Mouse (Mus musculus): ENCODE data around the gene Try4.
"Not testable (repeated sequence)": the region's sequence is repeated elsewhere in the genome, so short reads cannot be mapped to it uniquely, and the experiment has no call there.

The Try4 gene

DNA sequence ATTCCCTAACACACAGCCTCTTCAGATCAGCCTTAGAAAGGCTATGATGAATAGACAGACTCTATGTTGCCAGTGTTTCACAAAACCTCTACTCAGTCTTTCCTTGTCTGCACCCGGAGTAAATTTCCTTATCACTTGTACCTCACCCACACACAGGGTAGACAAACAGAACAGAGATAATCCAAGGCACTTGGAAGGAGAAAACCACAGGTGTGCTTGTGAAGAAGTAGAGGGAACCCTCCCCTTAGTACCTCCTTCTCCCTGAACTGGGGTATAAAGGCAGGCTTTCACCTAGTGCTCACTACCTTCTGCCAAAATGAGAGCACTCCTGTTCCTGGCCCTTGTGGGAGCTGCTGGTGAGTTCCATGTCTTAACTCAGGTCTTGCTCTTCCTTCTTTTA is at the start of gene Try4:
TSS of gene Try4 (plus strand) at position 301 of the 400 bp plus-strand sequence.
- no peak for DNase-seq

DNA sequence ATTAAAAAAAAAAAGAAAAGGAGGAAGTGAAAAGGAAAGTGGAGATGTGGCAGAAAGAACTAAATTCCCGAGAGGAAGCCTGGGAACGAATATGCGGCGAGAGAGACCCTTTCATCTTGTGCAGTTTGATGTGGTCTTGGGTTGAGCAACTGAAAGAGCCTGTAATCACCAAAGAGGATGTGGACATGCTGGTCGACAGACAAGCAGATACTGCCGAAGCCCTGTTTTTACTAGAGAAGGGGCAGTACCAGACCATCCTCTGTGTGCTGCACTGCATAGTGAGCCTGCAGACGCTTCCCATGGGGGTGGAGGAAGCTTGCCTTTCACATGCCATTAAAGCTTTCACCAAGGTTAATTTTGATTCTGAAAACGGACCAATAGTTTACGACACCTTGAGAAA is 48.8 kb upstream of the Try4 start:
- DNase-seq = not testable (repeated sequence)

GRCm38 (mm10) chr6:41256424-41256823 is 45.6 kb upstream of the Try4 start:
- DNase-seq = no peak

DNA sequence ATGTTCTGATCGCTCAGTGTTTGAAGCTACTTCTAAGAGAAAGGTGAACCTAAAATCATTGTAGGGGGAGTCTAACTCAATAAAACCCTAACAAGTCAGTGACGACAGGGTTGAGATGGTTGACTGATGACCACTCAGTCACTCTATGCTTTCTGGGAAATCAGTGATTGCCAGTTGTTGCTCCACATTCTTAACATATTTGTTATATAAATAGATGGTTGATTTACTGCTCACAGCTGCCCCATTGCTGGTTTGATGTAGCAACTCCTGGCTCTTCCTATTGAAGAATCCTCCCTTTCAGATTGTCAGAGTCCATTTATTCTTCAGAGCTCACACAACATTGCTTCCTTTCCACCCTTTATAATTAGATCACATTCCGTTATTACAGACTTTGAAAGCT is 44.6 kb upstream of the Try4 start:
- no peak for DNase-seq

GRCm38 (mm10) chr6:41262796-41263195 is 39.3 kb upstream of the Try4 start:
- DNase-seq = no peak

DNA sequence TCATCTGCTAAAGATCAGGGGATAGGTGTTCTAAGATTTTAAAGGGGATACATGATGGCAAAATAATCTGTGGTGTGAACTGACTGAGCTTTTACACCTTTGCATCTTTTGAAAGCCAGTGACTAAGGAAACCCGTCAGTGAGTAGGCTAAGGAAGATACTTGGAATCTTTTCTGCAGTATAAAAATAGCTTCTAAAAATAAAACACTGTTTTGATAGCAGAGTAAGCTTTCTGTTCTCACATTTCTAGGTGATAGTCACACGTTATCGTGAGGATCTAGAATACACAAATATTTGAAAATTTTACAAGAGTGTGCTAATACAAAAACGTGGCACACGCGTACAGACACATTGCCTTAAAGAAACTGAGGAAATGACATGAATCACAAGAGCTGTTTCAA is 35.9 kb upstream of the Try4 start:
- DNase-seq = no peak

- no peak for DNase-seq
Measured at GRCm38 (mm10) chr6:41298255-41298654, 3.8 kb upstream of the Try4 start.

GRCm38 (mm10) chr6:41316741-41317140 is 14.7 kb downstream of the Try4 start, which contains the start of gene Try5:
Try5 (minus strand) TSS chr6:41316841.
- DNase-seq = not testable (repeated sequence)

- no peak for DNase-seq
Measured at GRCm38 (mm10) chr6:41353932-41354331, 51.9 kb downstream of the Try4 start, which contains the start of gene Try10. Try10 (plus strand) TSS chr6:41354105.
